Mouse (Mus musculus): ENCODE measurements around the gene Trim16.

- TF ChIP-seq CTCF (IDR thresholded peaks at IDR 0.05; ENCODE audit: low read depth, low read length) (no peak), POLR2A (IDR thresholded peaks at IDR 0.05; ENCODE audit: insufficient read depth, low read length) (no peak)
Measured at GRCm38 (mm10) chr11:62816591-62816990, 3.4 kb upstream of the Trim16 start.

All from ES-Bruce4 (cell line).